Mouse (Mus musculus): ENCODE results near the gene Gpat3. TPM values are rescaled to one million over a fixed set of nuclear protein-coding genes. Genes with fewer than 3 reads are reported as not detected.

Gpat3 gene
- 10 to 100 TPM in 1 of 2 experiments, 1 to 10 TPM in 1; 4.8 to 10.3 TPM for total RNA-seq (2021)
- long read RNA-seq, experiment 1, transcript Gpat3-201 (13 exons, 2,884 nt), result major isoform, 6 of 8 reads
- long read RNA-seq, experiment 1, partial matches to known transcripts, result 0 of 8 reads
- long read RNA-seq, experiment 1, other reads (novel, unspliced or antisense), result 1 of 8 reads
- long read RNA-seq, experiment 2, transcript Gpat3-201 (13 exons, 2,884 nt), result major isoform, 5 of 9 reads
- long read RNA-seq, experiment 2, partial matches to known transcripts, result 1 of 9 reads
- long read RNA-seq, experiment 2, other reads (novel, unspliced or antisense), result 1 of 9 reads

DNA sequence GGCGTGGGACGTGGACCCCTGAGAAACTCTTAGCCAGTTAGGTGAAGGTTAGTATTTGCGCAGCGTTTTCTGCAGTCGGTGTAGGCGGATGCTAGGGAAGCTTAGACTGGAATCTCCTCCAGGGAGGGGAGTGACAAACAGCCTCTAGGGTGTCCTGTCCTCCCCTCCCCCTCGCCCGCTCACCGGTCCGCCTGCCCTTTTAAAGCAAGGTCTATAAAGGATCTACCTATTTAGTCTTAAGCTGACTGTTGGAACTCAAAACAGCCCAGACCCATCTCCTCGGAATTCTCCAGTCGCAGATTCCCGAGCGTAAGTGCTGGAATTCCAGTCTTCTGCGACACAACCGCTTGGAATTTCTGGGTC is at the start of gene Gpat3:
Gpat3 (plus strand) TSS at position 229 of the 363 bp plus-strand sequence.
- DNase-seq (ENCODE audit: low spot score), result peak; percentile 45

DNA sequence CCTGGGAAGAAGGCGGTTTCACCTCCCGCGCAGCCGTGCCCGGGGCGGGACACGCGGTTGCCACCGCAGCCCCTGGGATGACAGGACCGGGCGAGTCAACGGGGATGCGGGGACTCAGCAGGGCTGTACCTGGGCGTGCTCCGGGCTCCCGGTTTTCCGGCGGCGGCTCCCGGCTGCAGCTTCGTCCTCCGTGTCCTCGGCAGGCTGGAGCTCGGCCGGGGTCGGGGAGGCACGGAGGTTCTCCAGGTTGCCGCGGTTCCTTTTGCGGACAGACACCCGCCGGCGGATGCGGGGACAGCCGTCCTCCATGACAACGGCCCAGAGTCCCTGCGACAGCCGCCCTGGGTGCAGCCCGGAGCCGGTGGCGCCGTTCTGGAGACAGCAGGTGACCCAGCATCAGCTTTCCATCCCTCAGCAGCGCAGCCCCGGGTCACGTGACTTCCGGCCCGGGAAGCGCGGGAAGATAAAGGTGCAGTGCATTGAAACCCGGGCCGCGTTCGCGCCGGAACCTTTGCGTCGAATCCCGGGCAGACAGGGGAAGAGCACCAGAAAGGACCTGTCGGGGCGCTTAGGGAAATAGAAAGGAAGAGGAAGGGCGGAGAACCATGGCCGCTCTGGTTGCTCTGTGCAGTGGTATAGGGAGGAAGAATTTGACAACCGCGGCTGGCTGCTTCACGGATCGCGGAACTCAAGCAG is 47.2 kb upstream of the Gpat3 start, which contains the start of the genes Helq and Mrps18c:
Helq (minus strand) TSS at position 434 of the 696 bp plus-strand sequence.
Mrps18c (plus strand) TSS at position 463 of the 696 bp plus-strand sequence.
- DNase-seq (ENCODE audit: low spot score), result peak; percentile 87

DNA sequence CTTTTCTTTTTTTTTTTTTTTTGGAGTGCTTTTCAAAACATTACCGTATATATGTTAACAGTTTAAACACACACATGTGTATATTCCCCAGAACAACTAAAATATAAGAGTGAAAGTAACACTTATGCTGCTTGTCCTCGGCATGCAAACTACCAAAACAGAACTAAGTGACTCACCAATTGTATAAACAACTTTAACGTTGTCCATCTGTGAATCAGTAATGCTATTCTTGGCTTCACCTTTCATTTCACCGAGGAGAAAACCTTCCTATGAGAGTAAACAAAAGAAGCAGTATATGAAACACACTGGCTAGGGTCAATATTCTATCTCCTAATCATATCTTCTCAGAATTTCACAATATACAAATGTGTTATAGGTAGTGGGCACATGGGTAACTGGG is 27.2 kb upstream of the Gpat3 start:
- DNase-seq (ENCODE audit: low spot score), result no peak

DNA sequence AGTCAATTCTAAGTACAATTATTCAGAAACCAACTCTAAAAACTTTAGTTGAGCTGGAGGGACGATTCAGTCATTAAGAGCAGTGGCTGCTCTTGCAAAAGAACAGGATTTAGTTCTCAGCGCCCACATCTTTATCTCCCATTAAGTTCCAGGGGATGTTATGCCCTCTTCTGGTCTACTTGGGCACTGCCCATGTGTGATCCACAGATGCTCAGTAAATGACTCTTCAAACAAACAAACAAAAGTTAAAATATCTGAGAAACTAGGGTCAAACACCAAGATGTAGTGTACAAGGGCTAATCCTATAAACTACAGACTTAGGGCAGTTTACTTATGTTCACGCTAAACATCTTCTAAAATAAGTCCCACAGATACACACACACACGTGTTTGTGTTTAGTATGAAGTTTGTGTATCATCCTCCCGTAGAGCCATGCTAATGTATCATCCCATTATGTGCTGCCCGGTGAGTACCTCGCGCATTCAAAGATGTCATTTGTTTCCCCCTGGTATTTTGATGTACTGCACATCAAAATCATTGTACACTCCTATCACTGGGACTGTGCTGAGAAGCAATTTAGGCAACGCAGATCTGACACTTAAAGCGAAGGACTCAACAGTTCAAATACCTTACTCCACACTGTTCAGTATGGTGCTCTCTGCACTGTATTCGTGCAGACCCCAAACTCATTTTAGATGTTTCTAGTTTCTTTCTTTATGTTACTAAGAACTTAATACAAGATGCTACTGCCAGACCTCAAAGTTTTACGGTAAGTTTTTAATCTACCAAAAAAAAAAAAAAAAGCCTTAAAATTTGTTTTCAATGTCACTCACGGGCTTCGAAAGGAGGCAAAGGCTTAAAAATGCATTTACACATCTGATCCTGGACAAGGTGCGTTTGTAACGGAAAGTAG is 25.7 kb upstream of the Gpat3 start:
- no peak for DNase-seq (ENCODE audit: low spot score)

DNA sequence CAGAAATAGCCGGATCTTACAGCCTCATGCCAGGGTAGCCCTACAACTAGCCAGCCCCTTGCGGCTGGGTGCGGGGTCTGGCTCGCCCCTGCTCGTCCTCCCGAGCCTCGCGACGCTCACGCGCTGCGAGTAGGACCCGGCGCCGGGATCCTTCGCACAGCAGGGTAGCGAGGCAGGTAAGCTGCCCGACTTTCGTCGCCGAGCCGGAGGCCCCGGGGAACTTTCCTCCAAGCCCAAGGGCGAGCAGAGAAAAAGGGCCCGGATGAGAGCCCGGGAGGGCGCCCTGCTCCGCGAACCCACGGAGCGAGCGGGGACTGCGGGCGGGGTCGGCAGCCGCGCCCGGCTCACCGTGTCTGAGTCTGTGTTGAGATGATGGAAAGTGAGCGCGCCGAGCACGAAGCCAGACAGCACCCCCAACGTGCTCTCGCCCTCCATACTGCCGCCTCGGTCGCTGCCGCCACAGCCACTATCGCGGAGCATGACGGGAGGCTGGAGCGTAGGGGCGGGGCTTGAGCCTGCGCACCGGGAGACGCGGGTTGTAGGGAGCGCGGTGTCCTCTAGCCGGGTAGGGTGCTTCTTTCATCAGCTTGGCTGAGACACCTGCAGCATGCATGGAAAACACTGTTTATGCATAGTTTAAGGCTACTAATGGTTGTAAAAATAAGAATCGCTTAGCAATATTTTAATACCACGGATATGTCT is 24.9 kb upstream of the Gpat3 start, which contains the start of gene Abraxas1:
Abraxas1 (minus strand) TSS at position 483 of the 702 bp plus-strand sequence.
- peak; percentile 86 for DNase-seq (ENCODE audit: low spot score)

DNA sequence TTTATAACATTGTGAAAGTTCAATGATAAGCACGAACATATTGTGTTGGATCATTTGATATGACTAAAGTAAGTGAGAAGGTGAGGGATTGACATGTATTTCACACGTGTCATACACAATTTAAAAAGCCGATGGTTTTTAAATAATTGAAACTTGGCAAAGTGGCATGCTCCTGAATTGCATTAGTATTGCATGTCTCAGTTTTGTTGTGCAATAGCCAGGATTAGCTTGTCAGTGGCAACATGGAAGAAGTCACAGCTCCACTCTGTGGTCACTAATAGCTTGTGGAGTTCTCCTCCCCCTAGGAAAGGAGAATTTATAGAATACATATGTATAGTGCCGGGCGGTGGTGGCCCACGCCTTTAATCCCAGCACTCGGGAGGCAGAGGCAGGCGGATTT is 24.1 kb upstream of the Gpat3 start:
- DNase-seq (ENCODE audit: low spot score), result no peak

DNA sequence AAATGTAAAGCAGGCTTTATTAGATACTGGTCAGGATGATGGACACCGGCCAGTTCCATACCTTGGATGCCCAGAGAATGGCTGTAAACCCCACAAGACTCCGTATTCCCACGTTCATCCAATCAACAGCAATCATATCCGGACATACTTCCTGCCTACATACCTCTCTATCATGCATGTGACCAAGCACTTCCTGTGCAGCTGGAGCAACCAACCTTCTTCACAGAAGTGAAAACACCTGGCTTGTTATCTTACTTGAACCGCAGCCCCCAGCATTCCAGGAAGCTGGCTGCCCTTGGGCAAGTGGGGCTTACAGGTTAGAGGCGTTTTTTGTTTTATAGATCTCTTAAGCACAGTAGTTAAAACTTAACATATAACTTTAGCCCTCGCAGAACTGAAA is 22.7 kb upstream of the Gpat3 start:
- DNase-seq (ENCODE audit: low spot score), result no peak

DNA sequence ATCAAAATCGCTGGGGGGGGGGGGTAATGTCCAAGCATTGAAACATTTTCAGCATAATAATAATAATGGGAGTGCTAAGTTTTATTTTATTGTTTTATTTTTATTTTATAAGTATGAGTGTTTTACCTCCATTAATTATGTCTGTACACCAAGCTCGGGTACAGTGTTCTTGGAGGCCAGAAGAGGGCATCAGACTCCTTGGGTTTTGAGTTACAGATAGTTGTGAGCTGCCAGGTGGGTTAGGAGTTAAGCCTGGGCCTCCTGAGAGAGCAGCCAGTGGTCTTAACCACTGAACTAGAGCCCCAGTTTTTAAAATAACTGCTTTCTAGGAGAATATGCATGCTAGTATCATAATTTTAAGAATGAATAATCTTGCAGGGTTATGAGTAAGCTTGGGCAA is 19.5 kb upstream of the Gpat3 start:
- no peak for DNase-seq (ENCODE audit: low spot score)

DNA sequence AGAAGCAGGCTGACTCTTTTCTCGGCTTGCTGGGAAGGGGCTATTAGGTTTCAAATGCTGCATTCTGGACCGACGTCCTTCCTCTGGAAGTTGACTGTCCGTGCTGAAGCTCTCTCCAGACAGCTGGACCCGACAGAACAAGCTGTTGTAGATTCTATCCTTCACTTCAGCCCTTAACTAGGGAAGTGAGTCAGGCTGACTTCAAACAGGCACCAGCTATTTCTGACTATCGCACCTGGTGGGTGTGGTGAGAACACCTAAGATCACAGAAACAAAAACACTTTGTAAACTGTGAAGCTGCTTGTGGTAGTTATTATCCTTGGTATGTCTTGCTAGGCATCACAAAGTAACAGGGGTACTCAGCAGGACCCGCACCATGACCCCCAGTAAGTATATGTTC is 19.0 kb upstream of the Gpat3 start:
- DNase-seq (ENCODE audit: low spot score), result no peak

DNA sequence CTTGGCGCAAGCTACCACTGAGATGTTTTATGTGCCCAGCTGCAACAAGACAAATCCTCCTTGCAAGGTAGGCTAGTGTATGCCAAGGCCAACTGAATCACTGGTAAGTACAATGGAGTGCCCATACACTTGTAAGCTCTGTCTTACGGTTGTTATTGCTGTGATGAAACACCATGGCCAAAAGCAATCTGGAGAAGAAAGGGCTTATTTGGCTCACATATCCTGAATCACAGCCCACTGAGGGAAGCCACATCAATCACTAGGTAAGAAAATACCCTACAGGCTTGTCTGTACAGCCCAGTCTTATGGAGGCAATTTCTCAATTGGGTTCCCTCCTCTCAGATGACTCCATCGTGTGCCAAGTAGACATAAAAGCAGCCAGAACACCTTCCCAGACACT is 16.8 kb upstream of the Gpat3 start:
- no peak for DNase-seq (ENCODE audit: low spot score)

DNA sequence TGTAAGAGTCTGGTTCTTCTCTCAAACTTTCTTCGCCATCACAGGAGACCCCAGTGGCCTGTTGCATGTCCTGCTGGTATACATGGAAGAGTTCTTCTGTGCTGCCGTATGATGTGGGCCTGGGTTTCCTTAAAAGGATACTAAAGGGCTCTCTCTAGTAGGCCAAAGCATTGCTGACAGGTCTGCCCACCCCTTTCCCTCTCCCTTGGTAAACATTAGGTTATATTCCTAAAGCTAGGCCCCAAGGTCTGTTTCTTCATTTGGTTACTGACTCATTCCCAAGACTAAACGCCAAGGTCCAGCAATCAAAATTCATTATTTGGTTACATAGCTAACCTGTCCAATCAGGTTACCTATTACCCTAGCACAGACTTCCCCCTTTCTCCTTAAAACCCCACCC is 12.8 kb upstream of the Gpat3 start:
- no peak for DNase-seq (ENCODE audit: low spot score)

DNA sequence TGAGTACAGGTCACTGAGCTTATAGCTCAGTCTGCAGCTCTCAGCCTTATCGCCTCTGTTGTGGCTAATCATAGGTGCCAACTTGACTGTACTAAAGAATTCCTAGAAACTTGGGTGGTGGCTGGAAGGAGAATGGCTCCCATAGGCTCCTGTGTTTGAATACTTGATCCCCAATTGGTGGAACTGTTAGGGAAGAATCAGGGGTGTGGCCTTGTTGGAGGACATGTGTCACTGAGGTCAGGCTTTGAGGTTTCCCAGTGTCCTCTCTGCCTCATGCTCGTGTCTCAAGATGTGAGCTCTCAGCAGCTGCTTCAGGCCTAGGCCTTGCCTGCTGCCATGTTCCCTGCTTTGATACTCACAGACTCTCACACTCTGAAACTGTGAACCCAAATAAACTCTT is 11.7 kb upstream of the Gpat3 start:
- no peak for DNase-seq (ENCODE audit: low spot score)

DNA sequence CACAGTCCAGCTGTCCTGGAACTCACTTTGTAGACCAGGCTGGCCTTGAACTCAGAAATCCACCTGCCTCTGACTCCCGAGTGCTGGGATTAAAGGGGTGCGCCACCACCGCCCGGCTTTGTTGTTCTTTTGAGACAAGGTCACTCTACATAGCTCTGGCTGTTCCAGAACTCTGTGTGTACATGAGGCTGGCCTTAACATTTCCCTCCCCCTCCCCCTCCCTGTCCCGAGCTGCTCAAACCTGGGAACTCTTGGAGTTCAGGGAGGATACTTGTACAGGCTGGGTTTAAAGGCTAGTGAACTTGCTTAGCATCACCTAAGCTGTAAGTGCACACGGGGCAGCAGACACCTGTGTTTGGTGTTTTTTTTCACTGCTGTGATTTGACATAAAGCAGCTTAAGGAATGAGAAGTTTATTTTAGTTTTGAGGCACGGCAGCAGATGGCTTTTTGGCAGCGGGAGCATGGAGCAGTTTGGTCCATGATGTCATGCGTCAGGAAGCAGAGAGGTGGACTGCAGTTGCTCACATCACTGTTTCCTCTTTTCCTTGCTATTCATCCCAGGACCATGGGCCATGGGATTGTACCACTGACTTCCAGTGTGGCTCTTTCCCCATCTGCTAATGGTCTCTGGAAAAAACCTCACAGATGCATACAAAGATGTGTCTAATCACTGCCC is 9.5 kb upstream of the Gpat3 start:
- no peak for DNase-seq (ENCODE audit: low spot score)

DNA sequence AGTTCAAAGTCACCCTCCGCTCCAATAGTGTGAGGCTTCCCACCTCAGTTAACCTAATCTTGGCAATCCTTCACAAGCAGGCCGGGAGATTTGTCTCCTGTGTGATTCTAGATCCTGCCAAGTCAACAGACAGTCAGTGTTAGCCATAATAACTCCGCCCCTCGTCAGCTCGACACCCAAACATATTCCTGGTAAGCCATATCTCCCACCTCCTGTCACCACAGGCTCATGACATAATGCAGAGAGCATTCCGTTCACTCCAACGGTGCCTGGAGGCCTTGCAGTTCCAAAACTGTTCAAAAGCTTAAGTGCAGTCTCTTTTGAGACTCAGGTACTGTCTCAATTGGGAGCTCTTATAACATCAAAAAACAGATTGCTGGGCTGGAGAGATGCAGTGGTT is 7.6 kb upstream of the Gpat3 start:
- DNase-seq (ENCODE audit: low spot score), result no peak

DNA sequence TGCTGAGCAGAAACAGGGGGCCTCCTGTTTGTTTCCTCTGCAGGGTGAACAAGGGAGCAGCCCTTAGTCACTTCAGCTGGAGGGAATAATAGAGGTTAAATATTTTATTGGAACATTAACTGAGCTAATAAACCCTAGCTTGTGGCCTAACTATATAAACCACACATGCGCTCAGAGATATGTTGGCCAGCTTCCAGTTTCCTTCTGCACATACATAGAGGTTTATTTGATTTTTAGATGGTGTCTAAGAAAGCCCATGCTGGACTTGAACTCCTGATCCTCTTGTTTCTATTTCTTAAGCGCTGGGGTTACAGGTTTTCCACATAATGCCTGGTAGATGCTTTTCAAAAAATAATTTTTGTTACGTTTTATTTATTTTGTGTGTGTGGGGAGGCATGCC is 1.0 kb upstream of the Gpat3 start:
- no peak for DNase-seq (ENCODE audit: low spot score)

DNA sequence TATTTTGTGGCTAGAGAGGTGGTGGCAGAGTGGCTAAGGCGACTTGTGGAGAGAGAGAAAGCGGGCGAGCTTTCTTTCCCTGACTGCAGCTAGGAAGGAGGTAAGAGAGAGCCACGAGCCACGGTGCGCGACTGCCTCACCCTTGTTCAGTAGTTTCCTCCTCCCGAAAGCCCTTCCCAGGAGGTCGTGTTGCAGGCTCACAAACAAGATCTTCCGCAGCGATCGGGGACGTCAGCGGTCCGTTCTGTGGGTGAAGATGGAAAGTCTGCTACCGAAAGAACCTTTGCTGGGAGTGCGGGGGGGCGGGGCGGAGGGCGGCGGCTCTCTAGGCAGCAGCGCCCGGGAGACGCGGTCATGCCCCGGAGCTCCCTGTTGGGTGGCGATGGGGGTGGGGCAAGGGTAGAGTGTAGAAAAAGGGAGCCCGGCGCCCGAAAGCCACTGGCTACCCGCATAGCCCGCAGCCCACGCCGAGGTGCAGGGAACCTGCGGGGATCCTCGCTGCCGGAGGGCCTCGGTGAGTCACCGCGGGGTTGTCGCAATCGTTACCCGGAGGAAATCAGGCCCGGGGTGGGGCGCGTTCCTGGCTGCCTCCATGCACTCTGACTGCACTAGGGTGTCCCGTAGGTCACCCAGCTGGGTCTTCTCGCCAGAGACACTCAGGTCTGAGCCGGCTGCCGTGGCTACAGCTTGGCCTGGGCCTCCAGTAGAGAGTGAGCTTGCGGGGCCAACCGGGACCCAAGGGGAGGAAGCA is 510 bp downstream of the Gpat3 start:
- DNase-seq (ENCODE audit: low spot score), result peak; percentile 81

DNA sequence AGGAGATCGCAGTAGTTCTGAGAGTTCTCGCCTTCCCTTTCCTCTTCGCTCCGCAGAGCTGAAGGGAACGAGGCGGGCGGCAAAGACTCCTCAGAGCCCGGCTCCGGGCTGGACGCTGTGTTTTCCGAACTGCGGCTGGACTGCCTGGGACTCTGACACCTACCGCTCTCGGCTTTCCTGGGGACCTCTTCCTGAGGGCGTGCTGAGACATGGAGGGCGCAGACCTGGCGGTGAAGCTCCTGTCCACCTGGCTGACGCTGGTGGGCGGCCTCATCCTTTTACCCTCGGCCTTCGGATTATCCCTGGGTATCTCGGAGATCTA is 1.0 kb downstream of the Gpat3 start:
- DNase-seq (ENCODE audit: low spot score), result no peak

DNA sequence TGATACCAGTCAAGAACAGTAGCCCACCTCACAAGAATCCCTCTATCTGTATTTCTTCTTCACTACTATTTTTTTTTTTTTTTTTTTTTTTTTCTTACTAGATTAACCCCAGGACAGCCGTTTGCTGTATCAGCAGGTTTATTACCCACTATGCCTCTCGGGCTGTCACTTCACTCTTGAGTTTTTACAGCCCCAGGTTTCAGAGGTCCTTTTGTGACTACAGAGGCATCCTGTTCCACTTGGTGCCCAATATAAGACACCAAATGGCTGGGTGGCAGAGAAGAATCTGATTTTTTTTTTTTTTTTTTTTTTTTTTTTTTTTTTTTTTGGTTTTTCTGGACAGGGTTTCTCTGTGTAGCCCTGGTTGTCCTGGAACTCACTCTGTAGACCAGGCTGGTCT is 1.6 kb downstream of the Gpat3 start:
- no peak for DNase-seq (ENCODE audit: low spot score)

DNA sequence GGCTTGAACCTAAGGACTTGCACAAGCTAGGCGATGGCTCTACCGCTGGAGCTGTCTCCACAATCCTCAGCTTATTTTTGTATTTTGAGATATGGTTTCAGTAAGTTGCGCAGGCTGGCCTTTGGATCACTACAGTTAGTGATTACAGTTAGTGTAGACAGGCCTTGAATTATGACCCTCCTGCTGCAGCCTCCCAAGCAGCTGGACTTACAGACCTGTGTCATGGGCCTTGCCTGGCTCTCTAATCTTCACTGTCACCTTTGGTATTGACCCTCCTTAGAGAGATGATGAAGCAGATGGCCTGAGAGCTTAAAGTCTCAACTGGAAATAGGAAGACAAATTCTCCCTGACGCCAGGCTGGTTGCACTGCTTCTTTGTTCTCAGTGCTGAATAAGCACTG is 8.4 kb downstream of the Gpat3 start:
- no peak for DNase-seq (ENCODE audit: low spot score)

DNA sequence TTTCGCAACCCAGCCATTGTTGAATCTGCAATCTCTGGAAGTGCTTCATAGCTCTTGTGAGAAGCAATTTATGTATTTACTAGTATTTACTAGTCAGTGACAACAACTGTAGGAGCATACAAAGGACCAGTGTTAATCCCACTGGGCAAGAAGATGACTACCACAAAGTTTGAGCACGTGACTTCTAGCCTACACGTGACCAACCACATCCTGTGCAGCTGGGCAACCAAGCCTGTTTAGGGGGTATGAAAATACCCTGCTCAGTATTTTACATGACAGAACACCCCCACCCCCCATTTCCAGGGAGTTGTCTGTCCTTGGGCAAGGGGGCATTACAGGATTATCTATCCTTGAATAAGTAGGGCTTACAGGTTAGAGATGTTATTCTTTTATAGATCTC is 11.0 kb downstream of the Gpat3 start:
- no peak for DNase-seq (ENCODE audit: low spot score)
